Mouse (Mus musculus): ENCODE data around the gene Mup12. TPM values are rescaled to one million over a fixed set of nuclear protein-coding genes. Genes with fewer than 3 reads are reported as not detected.
"Not testable (repeated sequence)": the region's sequence is repeated elsewhere in the genome, so short reads cannot be mapped to it uniquely, and the experiment has no call there.

The Mup12 gene
- polyA plus RNA-seq (2014; fragmentation: Nextera tagmentation; extraction: Ambion mirVana): not detected in 2 replicates

DNA sequence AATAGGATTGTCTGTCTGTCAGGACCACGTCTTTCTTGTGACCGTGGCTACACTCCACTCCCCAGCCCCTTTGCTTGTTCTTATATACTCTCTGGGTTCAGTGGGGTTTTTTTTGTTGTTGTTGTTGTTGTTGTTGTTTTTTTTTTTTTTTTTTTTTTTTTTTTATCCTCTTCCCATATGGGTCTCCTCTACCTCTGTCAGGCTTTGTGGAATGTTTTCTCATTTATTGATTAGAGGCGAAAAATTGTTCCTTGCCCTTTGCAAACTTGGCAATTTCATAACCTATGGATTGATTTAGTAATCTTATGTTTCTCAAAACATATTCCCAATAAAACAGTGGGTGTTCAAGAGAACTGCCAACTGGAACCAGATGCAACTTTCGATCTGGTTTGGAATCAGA, at the start of gene Mup12:
Mup12 (minus strand) TSS at position 101 of the 400 bp plus-strand sequence.
- H3K4me2 ChIP-seq (ENCODE audit: low read depth); H3K36me3 ChIP-seq (ENCODE audit: control insufficient read depth, insufficient read depth, low read length); H3K9ac ChIP-seq (ENCODE audit: low read length); ATAC-seq (ENCODE audit: insufficient read depth, low FRiP score, low TSS enrichment); H3K27ac ChIP-seq (ENCODE audit: low read depth, low read length); H3K27me3 ChIP-seq (ENCODE audit: control insufficient read depth, insufficient read depth, low read length); H3K4me3 ChIP-seq (ENCODE audit: low read depth, low read length); H3K4me1 ChIP-seq (ENCODE audit: control insufficient read depth, insufficient read depth, low read length); H3K9me3 ChIP-seq (ENCODE audit: control insufficient read depth, low read length); DNase-seq (ENCODE audit: low spot score): not testable (repeated sequence)
- 89% methylated on average over 2 of the region's 4 CpGs for WGBS

Other genes starting within 250 kb of the Mup12 start
- gene Mup1, start 239.4 kb downstream of the Mup12 start, polyA plus RNA-seq (2014; fragmentation: Nextera tagmentation; extraction: Ambion mirVana): 1.3 TPM in 1 of 2 replicates, not detected in the other
- 3.4 and 4.8 TPM in 2 replicates for gene Mup10, start 159.1 kb downstream of the Mup12 start, polyA plus RNA-seq (2014; fragmentation: Nextera tagmentation; extraction: Ambion mirVana)
- gene Mup11, start 78.9 kb downstream of the Mup12 start, polyA plus RNA-seq (2014; fragmentation: Nextera tagmentation; extraction: Ambion mirVana): 0.43 and 1.6 TPM in 2 replicates
- 0.40 TPM in 1 of 2 replicates, not detected in the other for gene Mup22, start 80.1 kb upstream of the Mup12 start, polyA plus RNA-seq (2014; fragmentation: Nextera tagmentation; extraction: Ambion mirVana)